Mouse (Mus musculus) v-Abl transformed pro-B cells (cell line): ENCODE measurements around the gene Nanos3.

Experiments used
- in situ Hi-C, 2 experiments: fragments of 400-800 bp; cut with MboI; formaldehyde crosslinking; loops; one replicate each; pipeline ENCODE4 v1.15.1; 2025; ENCODE audit not compliant: unreplicated experiment in 2 of 2

Nanos3 gene

GRCm38 (mm10) chr8:84188671-84189070 is 3.7 kb upstream of the Nanos3 start:
- in situ Hi-C loops, result loop anchor here (5.0 kb wide), 3 partner anchors 94 to 174 kb away; no protein-coding TSS in a partner anchor

- in situ Hi-C loops, result loop anchor here (5.0 kb wide), 3 partner anchors 95 to 175 kb away; no protein-coding TSS in a partner anchor
These were observed 2.2 kb upstream of the Nanos3 start for GRCm38 (mm10) chr8:84187065-84187755.

GRCm38 (mm10) chr8:84186547-84186946 is 1.5 kb upstream of the Nanos3 start:
- in situ Hi-C loops, result loop anchor here (5.0 kb wide), 3 partner anchors 96 to 176 kb away; no protein-coding TSS in a partner anchor

- in situ Hi-C loops, result loop anchor here (5.0 kb wide), 5 partner anchors 33 to 178 kb away; no protein-coding TSS in a partner anchor
These were observed 653 bp downstream of the Nanos3 start for GRCm38 (mm10) chr8:84184085-84185043.

GRCm38 (mm10) chr8:84183261-84184084 is 1.5 kb downstream of the Nanos3 start:
- in situ Hi-C loops, result loop anchor here (5.0 kb wide), 3 partner anchors 34 to 179 kb away; no protein-coding TSS in a partner anchor

GRCm38 (mm10) chr8:84182833-84183232 is 2.2 kb downstream of the Nanos3 start:
- in situ Hi-C loops, result loop anchor here (5.0 kb wide), 3 partner anchors 34 to 179 kb away; no protein-coding TSS in a partner anchor

- in situ Hi-C loops, result loop anchor here (5.0 kb wide), 3 partner anchors 37 to 182 kb away; no protein-coding TSS in a partner anchor
These were observed 4.4 kb downstream of the Nanos3 start for GRCm38 (mm10) chr8:84180530-84181190.

GRCm38 (mm10) chr8:84179946-84180345 is 5.1 kb downstream of the Nanos3 start:
- in situ Hi-C loops, result loop anchor here (5.0 kb wide), 3 partner anchors 37 to 182 kb away; no protein-coding TSS in a partner anchor

- in situ Hi-C loops, result no loop called here
These were observed 6.4 kb downstream of the Nanos3 start for GRCm38 (mm10) chr8:84178592-84178991.

- in situ Hi-C loops, result no loop called here
These were observed 7.6 kb downstream of the Nanos3 start for GRCm38 (mm10) chr8:84177405-84177804.

- in situ Hi-C loops, result no loop called here
These were observed 8.5 kb downstream of the Nanos3 start for GRCm38 (mm10) chr8:84176560-84176959.

GRCm38 (mm10) chr8:84173861-84174260 is 11.2 kb downstream of the Nanos3 start:
- in situ Hi-C loops, result loop anchor here (5.0 to 25.0 kb wide), 2 partner anchors 137 to 388 kb away; no protein-coding TSS in a partner anchor

GRCm38 (mm10) chr8:84170096-84170495 is 14.9 kb downstream of the Nanos3 start:
- in situ Hi-C loops, result loop anchor here (5.0 to 25.0 kb wide), 2 partner anchors 133 to 392 kb away; no protein-coding TSS in a partner anchor

- in situ Hi-C loops, result loop anchor here in 1 of 2 experiments (25.0 kb wide), 1 partner anchor 395 kb away; no protein-coding TSS in a partner anchor
These were observed 17.3 kb downstream of the Nanos3 start for GRCm38 (mm10) chr8:84167696-84168095.

- in situ Hi-C loops, result loop anchor here in 1 of 2 experiments (25.0 kb wide), 1 partner anchor 405 kb away; no protein-coding TSS in a partner anchor
These were observed 27.4 kb downstream of the Nanos3 start for GRCm38 (mm10) chr8:84157620-84158019.

GRCm38 (mm10) chr8:84149181-84149580 is 35.8 kb downstream of the Nanos3 start:
- in situ Hi-C loops, result no loop called here

GRCm38 (mm10) chr8:84148531-84148850 is 36.5 kb downstream of the Nanos3 start:
- in situ Hi-C loops, result no loop called here

GRCm38 (mm10) chr8:84147769-84148530 is 37.1 kb downstream of the Nanos3 start, which contains the start of the genes Cc2d1a and 4930432K21Rik:
Gene Cc2d1a, minus strand, starts transcription at chr8:84147936.
Gene 4930432K21Rik, plus strand, starts transcription at chr8:84148025.
- in situ Hi-C loops, result no loop called here
